Mouse (Mus musculus) C2C12 (cell line): ENCODE data around the gene Nell1.

Experiments used
- CEBPB ChIP-seq: IDR thresholded peaks from one replicate; pipeline ENCODE4 v1.6.1; 2011; ENCODE audit warnings: low read depth, mild to moderate bottlenecking, control low read depth, moderate library complexity
- CTCF ChIP-seq: IDR thresholded peaks from one replicate; pipeline ENCODE4 v1.5.1; 2011; ENCODE audit not compliant: control insufficient read depth, insufficient read depth, insufficient read length
- FOSL1 ChIP-seq: IDR thresholded peaks from one replicate; pipeline ENCODE4 v1.8.0; 2011; ENCODE audit warnings: mild to moderate bottlenecking, low read length; ENCODE audit not compliant: poor library complexity, insufficient read depth, severe bottlenecking
- MAX ChIP-seq: IDR thresholded peaks from one replicate; pipeline ENCODE4 v1.6.1; 2011; ENCODE audit warnings: mild to moderate bottlenecking, control low read depth
- MYOD1 ChIP-seq: IDR thresholded peaks from one replicate; pipeline ENCODE4 v1.6.1; 2011; ENCODE audit warnings: low read depth; ENCODE audit not compliant: control insufficient read depth, insufficient read length
- USF1 ChIP-seq: IDR thresholded peaks from one replicate; pipeline ENCODE4 v1.6.1; 2011; ENCODE audit warnings: low read depth, mild to moderate bottlenecking, control low read depth, moderate library complexity

GRCm38 (mm10) chr7:50773516-50773915 is 798.9 kb downstream of the Nell1 start:
- TF ChIP-seq CTCF: no peak
- no peak for TF ChIP-seq MYOD1
- TF ChIP-seq MAX: no peak
- TF ChIP-seq USF1: no peak
- no peak for TF ChIP-seq FOSL1
- TF ChIP-seq CEBPB: no peak
